Comparison of ENCODE assay signal across 9 mouse cellular contexts in genomic region chr13:94381829-94382675, GRCm38 (mm10). TPM values are rescaled to one million over a fixed set of nuclear protein-coding genes. Genes with fewer than 3 reads are reported as not detected.
DNase-seq lines count a peak whose midpoint lies in the region; ATAC-seq and TF ChIP-seq lines count a peak whose summit lies in the region.
"Had no signal": no experiment of that assay in that cellular context is flagged by ENCODE, and none has a peak within 500 bp of the region (broad histone marks: within the 10 kb centered on the region; RNA-seq: fewer than 3 reads in every experiment).

No protein-coding gene starts in this region.

- intact Hi-C loops in left cerebral cortex, postnatal 36 days (cut with DNase I) = no loop called here

- H3K4me2 ChIP-seq in limb, embryonic 14.5 days (replicated peaks; ENCODE audit: low read depth, low read length, severe bottlenecking) = no peak overlapping the region
- no peak overlapping the region for H3K4me2 ChIP-seq in midbrain, postnatal 0 days (ENCODE audit: low read depth, low read length, poor library complexity, severe bottlenecking)

- H3K9me3 ChIP-seq in limb, embryonic 14.5 days (ENCODE audit: control insufficient read depth, low read length) = no peaks in the 10 kb centered on the region
- H3K9me3 ChIP-seq in limb, embryonic 10.5 days (replicated peaks) = no peaks in the 10 kb centered on the region
- H3K9me3 ChIP-seq in midbrain, postnatal 0 days (ENCODE audit: low read length) = no peaks in the 10 kb centered on the region

- H3K4me1 ChIP-seq in limb, embryonic 14.5 days (ENCODE audit: control insufficient read depth, insufficient read depth, low read length) = no peaks in the 10 kb centered on the region
- peaks cover 5% of the 10 kb centered on the region for H3K4me1 ChIP-seq in limb, embryonic 10.5 days
- H3K4me1 ChIP-seq in midbrain, postnatal 0 days (ENCODE audit: insufficient read depth, low read length) = no peaks in the 10 kb centered on the region

- H3K4me3 ChIP-seq in limb, embryonic 14.5 days (replicated peaks; ENCODE audit: low read length) = no peak overlapping the region
- H3K4me3 ChIP-seq in limb, embryonic 10.5 days = no peak overlapping the region
- no peak overlapping the region for H3K4me3 ChIP-seq in midbrain, postnatal 0 days (ENCODE audit: low read depth, low read length)

- TF ChIP-seq CTCF in midbrain, postnatal 0 days (IDR thresholded peaks at IDR 0.05) = peak; percentile 79

- H3K27me3 ChIP-seq in limb, embryonic 14.5 days (ENCODE audit: control insufficient read depth, insufficient read depth, low read length) = no peaks in the 10 kb centered on the region
- H3K27me3 ChIP-seq in limb, embryonic 10.5 days (ENCODE audit: low read depth, poor library complexity, severe bottlenecking) = no peaks in the 10 kb centered on the region
- H3K27me3 ChIP-seq in midbrain, postnatal 0 days (ENCODE audit: insufficient read depth, low read length) = no peaks in the 10 kb centered on the region

- no peak overlapping the region for H3K9ac ChIP-seq in limb, embryonic 14.5 days (ENCODE audit: low read depth, low read length, severe bottlenecking)
- H3K9ac ChIP-seq in midbrain, postnatal 0 days (replicated peaks; ENCODE audit: low read length, poor library complexity, severe bottlenecking) = no peak overlapping the region

- no peak overlapping the region for H3K27ac ChIP-seq in limb, embryonic 14.5 days (replicated peaks; ENCODE audit: low read depth, low read length)
- H3K27ac ChIP-seq in limb, embryonic 10.5 days = no peak overlapping the region
- no peak overlapping the region for H3K27ac ChIP-seq in midbrain, postnatal 0 days (ENCODE audit: low read depth, low read length)

- peak; percentile 57; the same call in 1 of the 2 replicates for ATAC-seq in limb, embryonic 14.5 days (ENCODE audit: low FRiP score, low read depth)
- peak; percentile 53 for ATAC-seq in erythroblast, adult 5-6 weeks (replicated peaks; ENCODE audit: low FRiP score, poor library complexity, severe bottlenecking)
- no peak for ATAC-seq in midbrain, postnatal 0 days (ENCODE audit: low FRiP score)

- no peak for TF ChIP-seq POLR2A in limb, embryonic 14.5 days (IDR thresholded peaks at IDR 0.05; ENCODE audit: borderline replicate concordance, extremely low read depth, insufficient read depth, insufficient read length)

- 68% methylated on average over 8 of the region's 8 CpGs for WGBS in limb, embryonic 14.5 days
- 74% methylated on average over 8 of the region's 8 CpGs for WGBS in limb, embryonic 10.5 days
- 63% methylated on average over 8 of the region's 8 CpGs for WGBS in midbrain, postnatal 0 days

- DNase-seq in limb, embryonic 14.5 days (ENCODE audit: low spot score) = no peak
- no peak for DNase-seq in limb, embryonic 10.5 days (ENCODE audit: low spot score)
- DNase-seq in Muller cell, postnatal 12 days (ENCODE audit: inconsistent ontology term) = peak; percentile 30
- DNase-seq in midbrain, postnatal 0 days (ENCODE audit: low spot score) = peak; percentile 62
- DNase-seq in left cerebral cortex, postnatal 36 days (ENCODE audit: low spot score in 2 of 2) = no peak
- DNase-seq in kidney, postnatal 10 days = no peak
- DNase-seq: cerebellum, postnatal 14 days; kidney, adult 9 months had no signal

- no peaks in the 10 kb centered on the region for H3K36me3 ChIP-seq in limb, embryonic 14.5 days (ENCODE audit: control insufficient read depth, insufficient read depth, low read length)
- no peaks in the 10 kb centered on the region for H3K36me3 ChIP-seq in limb, embryonic 10.5 days
- H3K36me3 ChIP-seq in midbrain, postnatal 0 days (ENCODE audit: insufficient read depth, low read length) = no peaks in the 10 kb centered on the region

RNA-seq across cellular contexts. Expression of gene Ap3b1, which starts 23.3 kb away (rescaled TPM):
- polyA plus RNA-seq in limb, embryonic 14.5 days (2012; rRNA removed) = 45.3 and 54.5 TPM in 2 replicates
- 41.6 and 42.2 TPM in 2 replicates for polyA plus RNA-seq in limb, embryonic 14.5 days (2014; fragmentation: Nextera tagmentation; extraction: Ambion mirVana)
- 30.1 and 34.7 TPM in 2 replicates for polyA plus RNA-seq in limb, embryonic 10.5 days (2016; fragmentation: Nextera tagmentation; extraction: Ambion mirVana)
- 10.8 and 16.3 TPM in 2 replicates for total RNA-seq in erythroblast, adult 5-6 weeks (2015; ENCODE audit: low replicate concordance)
- 22.7 and 24.5 TPM in 2 replicates for total RNA-seq in erythroblast, adult 5-6 weeks (2017; ENCODE audit: low replicate concordance)
- 20.5 and 21.1 TPM in 2 replicates for total RNA-seq in midbrain, postnatal 0 days (2014; rRNA removed)
- polyA plus RNA-seq in midbrain, postnatal 0 days (2015; fragmentation: Nextera tagmentation; extraction: Ambion mirVana) = 19.5 and 21.5 TPM in 2 replicates
- total RNA-seq in left cerebral cortex, postnatal 36 days (2021) = 10 to 100 TPM; 41.1 to 44.3 TPM

Comparison
In these comparisons a context has a peak if more than half of its experiments do, and no peak if none do; other contexts are left out.
1. DNase-seq: peak in Muller cell, postnatal 12 days (single experiment) and midbrain, postnatal 0 days (single experiment); none in limb, embryonic 14.5 days (single experiment), limb, embryonic 10.5 days (single experiment), left cerebral cortex, postnatal 36 days (0 of 2) and kidney, postnatal 10 days (single experiment).